Comparison of ENCODE assay signal across 24 mouse cellular contexts in the genomic region with DNA sequence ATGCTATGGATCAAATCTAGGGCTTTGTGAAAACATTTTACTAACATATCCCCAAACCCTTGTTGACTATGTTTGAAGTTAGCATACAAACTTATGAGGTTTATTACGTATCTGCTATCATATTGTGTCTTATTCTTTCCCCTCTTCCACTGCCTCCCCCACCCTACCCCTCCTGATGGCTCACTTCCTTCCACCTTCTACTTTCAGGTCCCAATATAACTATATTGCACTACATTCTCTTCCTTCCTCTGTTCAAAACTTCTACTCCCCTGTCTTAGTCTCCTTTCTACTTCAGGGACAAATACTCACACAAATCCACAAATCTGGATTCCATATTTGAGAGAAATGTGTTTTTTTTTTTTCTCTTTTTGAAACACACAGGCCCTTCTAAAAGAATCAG. TPM values are rescaled to one million over a fixed set of nuclear protein-coding genes. Genes with fewer than 3 reads are reported as not detected.
"Had no signal": no experiment of that assay in that cellular context is flagged by ENCODE, and none has a peak within 500 bp of the region (broad histone marks: within the 10 kb centered on the region; RNA-seq: fewer than 3 reads in every experiment).

No protein-coding gene starts in this region.

- DNase-seq: lung, adult 18-20 months; lung, embryonic 14.5 days; lung, postnatal 10 days; right cerebral cortex, postnatal 14 days; thymus, adult 18-20 months; thymus, postnatal 14 days; thymus, postnatal 36 days had no signal

- H3K9ac ChIP-seq: liver, embryonic 12.5 days; liver, embryonic 14.5 days; lung, embryonic 14.5 days; midbrain, embryonic 12.5 days; midbrain, embryonic 15.5 days; neural tube, embryonic 12.5 days had no signal

- H3K4me2 ChIP-seq: liver, embryonic 12.5 days; lung, embryonic 14.5 days; midbrain, embryonic 12.5 days; midbrain, embryonic 15.5 days; neural tube, embryonic 12.5 days had no signal

- H3K36me3 ChIP-seq: liver, embryonic 12.5 days; midbrain, embryonic 10.5 days; midbrain, embryonic 12.5 days; midbrain, embryonic 15.5 days; neural tube, embryonic 12.5 days had no signal

- H3K9me3 ChIP-seq: liver, embryonic 12.5 days; midbrain, embryonic 10.5 days; midbrain, embryonic 12.5 days; midbrain, embryonic 15.5 days; neural tube, embryonic 12.5 days had no signal

- H3K27me3 ChIP-seq: liver, embryonic 12.5 days; midbrain, embryonic 12.5 days; midbrain, embryonic 15.5 days; neural tube, embryonic 12.5 days had no signal

- ATAC-seq: liver, embryonic 12.5 days; midbrain, embryonic 15.5 days had no signal

- H3K4me1 ChIP-seq: liver, embryonic 12.5 days; midbrain, embryonic 10.5 days; midbrain, embryonic 12.5 days; midbrain, embryonic 15.5 days; neural tube, embryonic 12.5 days had no signal

- H3K27ac ChIP-seq: liver, embryonic 12.5 days; liver, embryonic 14.5 days; midbrain, embryonic 10.5 days; midbrain, embryonic 12.5 days; midbrain, embryonic 15.5 days; neural tube, embryonic 12.5 days had no signal

- H3K4me3 ChIP-seq: liver, embryonic 12.5 days; midbrain, embryonic 10.5 days; midbrain, embryonic 12.5 days; midbrain, embryonic 15.5 days; neural tube, embryonic 12.5 days had no signal

RNA-seq across cellular contexts. Expression of a gene that starts 35.3 kb away (rescaled TPM):
- total RNA-seq: megakaryocyte-erythroid progenitor cell, adult 5-6 weeks; midbrain, postnatal 0 days; monocyte, adult 5-6 weeks; neutrophil, adult 5-6 weeks had no signal
- polyA plus RNA-seq: liver, embryonic 12.5 days; liver, embryonic 14.5 days; liver, embryonic 16.5 days; lung, embryonic 14.5 days; lung, embryonic 16.5 days; midbrain, embryonic 10.5 days; midbrain, embryonic 12.5 days; midbrain, embryonic 15.5 days; midbrain, postnatal 0 days; neural tube, embryonic 12.5 days; neural tube, embryonic 14.5 days; spleen, adult 2 months; stomach, embryonic 14.5 days; stomach, embryonic 16.5 days; thymus, postnatal 0 days had no signal
